Comparison of ENCODE assay signal across 16 mouse cellular contexts in the genomic region with DNA sequence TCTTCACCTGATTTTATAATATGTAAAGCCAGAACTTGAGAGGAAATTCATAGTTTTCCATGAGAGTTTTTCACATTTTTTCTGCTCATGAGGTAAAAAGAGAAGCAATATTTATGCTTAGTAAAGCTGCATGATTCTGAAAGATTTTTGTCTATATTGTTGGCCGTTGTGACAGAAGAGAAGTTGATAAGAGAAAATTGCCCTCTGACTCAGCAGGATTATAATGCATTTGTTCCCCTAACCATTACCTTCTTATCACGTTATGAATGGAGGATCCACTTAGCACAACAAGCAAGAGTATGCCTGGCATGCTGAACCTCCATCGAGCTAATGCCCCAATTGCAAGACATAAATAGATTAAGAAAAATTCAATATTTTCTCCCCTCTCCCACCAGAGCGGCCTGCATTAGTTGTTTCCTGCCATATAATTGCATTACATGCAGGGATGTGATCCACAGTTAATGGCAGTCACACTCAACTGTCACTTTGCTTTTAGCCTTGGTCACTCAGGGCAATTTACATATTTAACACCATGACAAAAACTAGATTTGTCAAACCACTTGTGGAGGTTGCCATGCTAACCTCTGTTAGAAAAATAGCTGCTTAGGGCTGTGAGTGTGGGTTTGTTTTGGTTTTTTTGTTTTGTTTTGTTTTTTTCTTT. TPM values are rescaled to one million over a fixed set of nuclear protein-coding genes. Genes with fewer than 3 reads are reported as not detected.
"Had no signal": no experiment of that assay in that cellular context is flagged by ENCODE, and none has a peak within 500 bp of the region (broad histone marks: within the 10 kb centered on the region; RNA-seq: fewer than 3 reads in every experiment).

No protein-coding gene starts in this region.

- H3K9me3 ChIP-seq: limb, embryonic 12.5 days; liver, embryonic 13.5 days; lung, embryonic 15.5 days; neural tube, embryonic 13.5 days had no signal

- ATAC-seq: intestine, embryonic 16.5 days; liver, postnatal 0 days had no signal

- H3K27me3 ChIP-seq: limb, embryonic 12.5 days; liver, embryonic 13.5 days; lung, embryonic 15.5 days; neural tube, embryonic 13.5 days had no signal

- H3K9ac ChIP-seq: limb, embryonic 12.5 days; liver, embryonic 13.5 days; liver, postnatal 0 days; lung, embryonic 15.5 days; neural tube, embryonic 13.5 days had no signal

- H3K4me3 ChIP-seq: limb, embryonic 12.5 days; liver, embryonic 13.5 days; lung, embryonic 15.5 days; neural tube, embryonic 13.5 days had no signal

- DNase-seq: kidney, adult 9 months; kidney, postnatal 36 days; layer of hippocampus, adult 9-11 months; layer of hippocampus, postnatal 36 days; liver; liver, embryonic 13.5 days; liver, postnatal 0 days; lung, postnatal 14 days; thymus, adult 18-20 months; thymus, postnatal 25 days had no signal

- H3K4me2 ChIP-seq: limb, embryonic 12.5 days; liver, embryonic 13.5 days; lung, embryonic 15.5 days; neural tube, embryonic 13.5 days had no signal

- H3K4me1 ChIP-seq: limb, embryonic 12.5 days; liver, embryonic 13.5 days had no signal

- H3K27ac ChIP-seq: kidney, postnatal 0 days; limb, embryonic 12.5 days; liver, embryonic 13.5 days; lung, embryonic 15.5 days; macrophage; neural tube, embryonic 13.5 days had no signal

- H3K36me3 ChIP-seq: limb, embryonic 12.5 days; liver, embryonic 13.5 days; lung, embryonic 15.5 days; neural tube, embryonic 13.5 days had no signal

RNA-seq across cellular contexts. Expression of a gene that starts 37.0 kb away (rescaled TPM):
- polyA plus RNA-seq: liver, postnatal 0 days; macrophage had no signal
